Mouse (Mus musculus) G1E (cell line): ENCODE measurements at regions not wholly inside any gene's neighbourhood (a gene's known extent, or its start where the extent isn't known, plus 50 kb on each side); places are given as distances from the start of the nearest gene placed in this dataset.
"Not testable (repeated sequence)": the region's sequence is repeated elsewhere in the genome, so short reads cannot be mapped to it uniquely, and the experiment has no call there.

Experiments
- ATAC-seq: 2 replicates; pipeline ENCODE4 v1.8.0; 2016; ENCODE audit warnings: mild to moderate bottlenecking; ENCODE audit not compliant: insufficient number of reproducible peaks, poor library complexity, low FRiP score, severe bottlenecking; ENCODE audit errors: extremely low read depth
- DNase-seq: peaks from one replicate; pipeline ENCODE4 v3.0.0; 2012; ENCODE audit warnings: low spot score
- H3K27me3 ChIP-seq: 2 replicates; pipeline ENCODE4 v1.6.1; 2012; ENCODE audit warnings: mild to moderate bottlenecking, low read length, inconsistent platforms; ENCODE audit not compliant: insufficient read depth
- H3K36me3 ChIP-seq: replicated peaks from 2 replicates; pipeline ENCODE3; 2012; ENCODE audit warnings: mild to moderate bottlenecking, inconsistent platforms
- H3K4me1 ChIP-seq: 2 replicates; pipeline ENCODE4 v1.6.1; 2012; ENCODE audit warnings: low read depth, low read length, inconsistent platforms, mixed read lengths; ENCODE audit not compliant: insufficient read depth
- H3K4me3 ChIP-seq: 2 replicates; pipeline ENCODE4 v1.5.1; 2012; ENCODE audit warnings: low read depth, mild to moderate bottlenecking, inconsistent platforms, low read length, moderate library complexity, mixed read lengths
- H3K9me3 ChIP-seq: replicated peaks from 2 replicates; pipeline ENCODE4 v1.6.1; 2012; ENCODE audit warnings: inconsistent platforms
- CTCF ChIP-seq: IDR thresholded peaks from 2 replicates; pipeline ENCODE4 v1.5.1; 2012; ENCODE audit warnings: low read depth, low read length, inconsistent platforms, mixed read lengths
- GATA1 ChIP-seq: IDR thresholded peaks from 2 replicates; pipeline ENCODE4 v1.6.1; 2012; ENCODE audit warnings: borderline replicate concordance, low read length, inconsistent platforms, mixed read lengths
- GATA2 ChIP-seq: IDR thresholded peaks from 2 replicates; pipeline ENCODE4 v1.6.1; 2012; ENCODE audit warnings: low read depth, low read length, inconsistent platforms, borderline replicate concordance
- POLR2AphosphoS5 ChIP-seq: IDR thresholded peaks from 2 replicates; pipeline ENCODE4 v1.6.1; 2012; ENCODE audit warnings: low read depth, low read length, inconsistent platforms; ENCODE audit not compliant: insufficient replicate concordance
- TAL1 ChIP-seq: conservative IDR thresholded peaks from 2 replicates; pipeline ENCODE4 v1.6.1; 2012; ENCODE audit warnings: low read depth, low read length, inconsistent platforms, mixed read lengths

DNA sequence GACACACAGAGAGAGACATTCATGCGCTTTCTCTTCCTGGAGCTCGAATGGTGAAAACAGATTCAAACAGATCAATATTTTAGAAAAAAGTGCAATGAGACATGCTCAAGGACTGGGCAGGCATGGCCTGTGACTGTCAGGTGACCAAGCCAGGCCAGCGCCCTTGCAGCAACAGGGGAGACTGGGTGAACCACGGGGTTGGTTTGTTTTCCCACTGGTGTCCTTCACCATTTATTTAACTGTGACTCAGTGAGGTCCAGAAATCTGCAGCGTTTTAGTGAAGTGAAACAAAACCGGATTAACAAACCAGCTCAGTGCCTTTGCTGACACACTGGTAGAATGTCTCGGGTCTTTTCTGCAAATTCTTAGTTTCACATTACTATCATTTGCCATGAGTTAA, 148.9 kb upstream of the Ipo5 start:
- Histone ChIP-seq H3K4me1 (no peaks in the 10 kb centered on the region), H3K36me3 (no peaks in the 10 kb centered on the region), H3K9me3 (peaks cover 53% of the 10 kb centered on the region), H3K4me3 (no peak overlapping the region), H3K27me3 (no peaks in the 10 kb centered on the region)
- DNase-seq (no peak), ATAC-seq (no peak)
- TF ChIP-seq TAL1 (no peak), POLR2AphosphoS5 (no peak), CTCF (no peak)

GRCm38 (mm10) chr14:120762733-120763132, 148.3 kb upstream of the Ipo5 start:
- no peaks in the 10 kb centered on the region for H3K27me3 ChIP-seq
- H3K9me3 ChIP-seq = peaks cover 52% of the 10 kb centered on the region
- no peak for ATAC-seq
- DNase-seq = no peak
- H3K4me3 ChIP-seq = no peak overlapping the region
- no peaks in the 10 kb centered on the region for H3K36me3 ChIP-seq
- TF ChIP-seq CTCF = no peak
- no peak for TF ChIP-seq GATA2
- TF ChIP-seq TAL1 = no peak
- no peak for TF ChIP-seq POLR2AphosphoS5
- TF ChIP-seq GATA1 = no peak
- no peaks in the 10 kb centered on the region for H3K4me1 ChIP-seq

GRCm38 (mm10) chr14:120763796-120764195, 147.2 kb upstream of the Ipo5 start:
- H3K27me3 ChIP-seq = no peaks in the 10 kb centered on the region
- H3K4me1 ChIP-seq = no peaks in the 10 kb centered on the region
- DNase-seq = no peak
- peaks cover 44% of the 10 kb centered on the region for H3K9me3 ChIP-seq
- no peak for ATAC-seq
- no peak overlapping the region for H3K4me3 ChIP-seq
- H3K36me3 ChIP-seq = no peaks in the 10 kb centered on the region
- TF ChIP-seq GATA1 = no peak
- no peak for TF ChIP-seq GATA2
- TF ChIP-seq TAL1 = no peak

GRCm38 (mm10) chr14:120764386-120764785, 146.6 kb upstream of the Ipo5 start:
- H3K9me3 ChIP-seq = peaks cover 45% of the 10 kb centered on the region
- no peaks in the 10 kb centered on the region for H3K4me1 ChIP-seq
- no peak for DNase-seq
- no peak for TF ChIP-seq POLR2AphosphoS5
- no peak for TF ChIP-seq CTCF
- no peak for TF ChIP-seq TAL1
- no peak for TF ChIP-seq GATA1
- TF ChIP-seq GATA2 = no peak
- H3K36me3 ChIP-seq = no peaks in the 10 kb centered on the region
- H3K27me3 ChIP-seq = no peaks in the 10 kb centered on the region
- H3K4me3 ChIP-seq = no peak overlapping the region
- ATAC-seq = no peak

GRCm38 (mm10) chr14:120766451-120766850, 144.6 kb upstream of the Ipo5 start:
- H3K4me3 ChIP-seq = no peak overlapping the region
- no peaks in the 10 kb centered on the region for H3K36me3 ChIP-seq
- H3K4me1 ChIP-seq = no peaks in the 10 kb centered on the region
- no peaks in the 10 kb centered on the region for H3K27me3 ChIP-seq
- peaks cover 53% of the 10 kb centered on the region for H3K9me3 ChIP-seq
- TF ChIP-seq POLR2AphosphoS5 (no peak), GATA2 (no peak), GATA1 (no peak), TAL1 (no peak), CTCF (no peak)
- DNase-seq (no peak), ATAC-seq (no peak)

DNA sequence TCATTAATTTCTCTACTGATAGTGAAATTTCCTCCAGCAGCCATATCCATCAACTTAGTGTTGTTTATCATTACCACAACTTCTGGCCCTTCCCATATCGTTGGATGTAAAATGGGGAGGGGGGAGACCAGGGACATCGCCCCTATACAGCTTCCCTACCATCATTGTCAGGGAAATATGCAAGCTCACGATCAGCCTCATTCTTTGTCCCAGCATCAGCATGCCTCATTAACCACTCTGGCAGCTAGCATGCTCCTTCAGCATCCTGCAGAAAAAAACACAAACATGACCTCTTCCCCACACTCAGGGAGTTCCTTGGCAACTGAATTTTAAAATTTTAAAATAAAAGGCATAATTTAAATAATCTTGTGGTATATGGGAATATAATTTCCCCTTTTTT, 140.4 kb upstream of the Ipo5 start:
- Histone ChIP-seq H3K36me3 (no peaks in the 10 kb centered on the region), H3K4me1 (no peaks in the 10 kb centered on the region), H3K9me3 (peaks cover 42% of the 10 kb centered on the region), H3K4me3 (no peak overlapping the region), H3K27me3 (no peaks in the 10 kb centered on the region)
- no peak for TF ChIP-seq GATA2
- TF ChIP-seq CTCF = no peak
- TF ChIP-seq GATA1 = no peak
- TF ChIP-seq POLR2AphosphoS5 = no peak
- no peak for TF ChIP-seq TAL1
- DNase-seq (no peak), ATAC-seq (no peak)

DNA sequence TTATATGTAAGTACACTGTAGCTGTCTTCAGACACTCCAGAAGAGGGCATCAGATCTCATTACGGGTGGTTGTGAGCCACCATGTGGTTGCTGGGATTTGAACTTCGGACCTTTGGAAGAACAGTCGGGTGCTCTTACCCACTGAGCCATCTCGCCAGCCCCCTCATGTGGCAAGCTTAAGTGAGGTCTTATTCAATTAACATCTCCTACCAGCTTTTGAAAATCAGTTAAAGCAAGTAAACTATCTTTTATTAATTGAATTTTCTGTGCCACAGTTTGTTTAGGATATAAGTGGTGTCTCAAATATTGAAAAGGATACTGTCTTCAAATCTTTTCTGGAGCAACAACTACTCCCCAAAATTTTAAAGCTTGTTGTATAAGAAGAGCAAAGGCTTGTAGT, 138.0 kb upstream of the Ipo5 start:
- not testable (repeated sequence) for DNase-seq, H3K36me3 ChIP-seq, ATAC-seq, H3K27me3 ChIP-seq, H3K4me1 ChIP-seq, H3K4me3 ChIP-seq
- H3K9me3 ChIP-seq = peaks cover 24% of the 10 kb centered on the region
